Mouse (Mus musculus) adrenal gland, postnatal 36 days (tissue): ENCODE data around the gene Purb. TPM values are rescaled to one million over a fixed set of nuclear protein-coding genes. Genes with fewer than 3 reads are reported as not detected.
A peak's percentile ranks its signal among the peaks of the same experiment; 100 is the strongest.
"Not testable (repeated sequence)": the region's sequence is repeated elsewhere in the genome, so short reads cannot be mapped to it uniquely, and the experiment has no call there.

Source experiments
- DNase-seq, 2 experiments: peaks; one replicate each; pipeline ENCODE4 v3.0.0; 2021; ENCODE audit warnings: mixed read lengths in 1 of 2
- microRNA-seq: library from miRNA; unstranded; fragments of <30 nt; microRNA quantifications from one replicate; pipeline ENCODE4 v1.2.0, GENCODE M21; 2021
- total RNA-seq, 2 experiments: library from RNA; stranded (reverse); gene quantifications; 2 replicates each; pipeline ENCODE4 v1.2.3; 2021

The Purb gene
- total RNA-seq, 2 experiments from 2014 or later, result 72.5 to 82.2 TPM

DNA sequence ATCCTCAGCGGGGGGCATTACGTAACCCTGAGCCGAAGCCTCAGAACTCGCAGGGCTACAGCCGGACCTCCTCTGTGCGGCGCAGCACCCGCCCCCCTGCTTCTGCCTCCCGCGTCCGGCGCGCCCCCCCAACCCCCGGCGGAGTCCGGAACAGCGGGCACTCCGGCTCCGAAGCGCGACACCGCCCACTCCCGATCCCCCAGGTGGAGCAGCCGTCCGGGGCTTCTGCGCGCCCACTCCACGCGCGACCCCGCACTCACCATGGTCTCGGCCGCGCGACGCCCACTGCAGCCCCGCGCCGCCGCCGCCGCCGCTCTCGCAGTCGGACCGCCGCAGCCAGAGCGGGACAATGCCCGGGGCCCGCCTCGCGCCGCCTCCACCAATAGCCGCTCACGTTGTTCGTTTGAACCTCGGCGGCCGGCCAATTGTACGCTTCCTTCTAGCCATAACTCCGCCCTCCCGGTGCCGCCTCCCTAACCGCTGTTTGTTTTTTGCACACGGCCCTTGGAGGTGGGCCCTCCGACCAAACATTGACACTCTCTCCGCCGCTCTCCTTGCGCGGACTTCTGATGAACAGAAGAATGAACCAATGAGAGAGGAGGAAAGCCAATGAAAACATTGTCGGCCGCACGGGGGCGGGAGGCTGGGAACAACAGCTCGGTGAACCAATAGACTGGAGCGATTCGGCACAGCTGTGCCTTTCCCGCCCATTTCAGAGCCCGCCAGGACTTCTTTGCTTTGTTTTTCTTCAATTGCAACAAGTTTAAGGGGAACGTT lies 31.5 kb downstream of the Purb start, which contains the start of gene H2afv:
TSS of gene H2afv (minus strand) at position 367 of the 777 bp plus-strand sequence.
- peak; percentile 99 to 100 for DNase-seq

DNA sequence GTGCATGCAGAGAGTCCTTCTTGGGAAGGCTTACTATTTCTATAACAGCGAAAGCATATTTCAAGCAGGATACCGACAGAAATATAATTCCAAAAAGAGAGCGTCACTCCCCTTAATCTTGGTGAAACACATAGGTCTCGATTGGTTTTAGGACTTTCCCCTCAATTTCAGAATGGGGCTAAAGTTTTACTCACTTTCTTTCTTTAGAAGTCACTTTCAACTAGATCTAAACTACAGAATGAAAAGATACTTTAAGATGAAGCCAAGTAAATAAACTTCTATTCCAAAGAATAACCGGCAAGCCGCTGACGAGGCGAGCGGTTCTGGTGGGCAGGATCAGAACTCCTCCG lies 32.0 kb downstream of the Purb start:
- no peak for DNase-seq

DNA sequence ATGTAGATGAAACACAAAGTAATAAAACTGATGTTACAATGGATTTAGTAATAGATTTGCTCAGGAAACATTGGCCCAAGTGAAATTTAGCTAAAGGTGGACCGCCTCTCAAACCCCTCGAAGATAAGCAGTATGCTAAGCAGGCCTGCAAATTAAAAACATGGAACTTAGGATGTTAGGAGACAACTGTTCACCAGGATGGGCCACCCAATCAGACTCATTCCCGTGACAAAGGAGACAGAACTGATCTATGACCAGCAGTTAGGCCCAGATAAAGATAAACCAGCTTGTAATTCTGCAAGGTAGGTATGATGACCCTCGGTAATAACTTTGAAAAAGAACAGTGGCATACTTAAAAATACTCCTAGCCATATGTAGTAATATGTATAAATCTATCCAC lies 32.6 kb downstream of the Purb start:
- DNase-seq, result no peak

DNA sequence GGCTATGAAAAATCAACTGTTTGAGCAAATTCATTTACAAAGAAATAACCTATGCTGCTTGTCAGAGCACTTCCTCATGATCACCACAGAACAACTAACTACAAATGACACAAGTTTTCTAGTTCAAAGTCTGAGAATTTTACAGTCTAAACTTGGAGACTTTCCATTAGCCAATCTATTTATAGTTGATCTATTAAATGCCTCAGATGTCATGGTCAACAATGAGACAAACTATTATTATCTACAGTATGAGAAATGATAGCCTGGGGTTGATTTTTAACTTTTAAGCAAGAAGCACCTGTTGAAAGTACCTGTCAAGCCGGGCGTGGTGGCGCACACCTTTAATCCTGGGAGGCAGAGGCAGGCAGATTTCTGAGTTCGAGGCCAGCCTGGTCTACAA lies 33.2 kb downstream of the Purb start:
- no peak for DNase-seq

DNA sequence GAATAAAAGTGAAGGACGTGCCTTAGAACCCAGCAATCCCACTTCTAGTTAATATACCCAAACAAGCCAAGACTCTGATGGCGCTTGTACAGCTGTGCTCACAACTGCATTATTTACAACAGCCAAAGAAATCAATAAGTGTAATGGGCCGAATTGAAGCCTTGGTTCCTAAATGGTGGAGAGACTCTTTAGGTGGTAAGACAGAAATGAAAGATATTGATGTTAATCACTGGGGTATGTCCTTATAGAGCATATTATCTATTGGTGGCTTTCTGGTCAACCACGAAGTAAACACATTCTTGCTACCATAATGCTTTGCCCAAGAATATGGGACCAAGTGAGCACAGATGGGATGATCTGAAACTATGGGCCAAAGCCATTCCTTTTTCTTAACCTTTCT lies 35.5 kb downstream of the Purb start:
- DNase-seq, result no peak

DNA sequence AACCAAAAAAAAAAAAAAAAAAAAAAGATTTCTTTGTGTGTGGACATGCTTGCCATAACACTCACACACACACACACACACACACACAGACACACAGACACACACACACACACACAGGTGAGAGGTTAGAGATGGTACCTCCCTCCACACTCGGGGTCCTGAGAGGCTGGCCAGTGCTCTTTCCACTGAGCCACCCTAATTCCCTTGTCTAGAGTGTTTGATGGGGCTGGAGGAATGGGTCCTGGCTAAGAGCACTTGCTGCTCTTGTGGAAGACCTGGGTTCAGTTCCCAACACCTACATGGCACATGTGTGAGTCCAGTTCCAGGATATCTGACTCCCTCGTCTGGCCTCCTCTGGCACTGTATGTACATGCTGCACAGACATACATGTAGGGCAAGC lies 38.0 kb downstream of the Purb start:
- DNase-seq, result no peak

DNA sequence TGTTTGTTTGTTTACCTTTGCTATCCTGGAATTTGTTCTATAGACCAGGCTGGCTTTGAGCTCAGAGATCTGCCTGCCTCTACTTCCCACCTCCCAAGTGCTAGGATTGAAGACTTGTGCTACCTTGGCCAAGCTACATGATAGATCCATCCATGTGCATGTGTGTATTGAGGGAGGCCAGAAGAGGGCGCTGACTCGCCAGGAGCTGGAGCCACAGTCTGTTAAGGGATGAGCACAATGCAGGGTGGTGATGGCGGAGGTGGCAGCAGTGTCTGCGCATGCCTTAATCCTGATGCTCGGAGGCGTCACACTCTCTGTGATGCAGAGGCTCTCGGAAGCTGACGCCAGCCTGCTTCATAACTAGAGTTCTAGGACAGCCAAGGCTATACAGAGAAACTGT lies 39.3 kb downstream of the Purb start:
- peak; percentile 73 to 83 for DNase-seq

DNA sequence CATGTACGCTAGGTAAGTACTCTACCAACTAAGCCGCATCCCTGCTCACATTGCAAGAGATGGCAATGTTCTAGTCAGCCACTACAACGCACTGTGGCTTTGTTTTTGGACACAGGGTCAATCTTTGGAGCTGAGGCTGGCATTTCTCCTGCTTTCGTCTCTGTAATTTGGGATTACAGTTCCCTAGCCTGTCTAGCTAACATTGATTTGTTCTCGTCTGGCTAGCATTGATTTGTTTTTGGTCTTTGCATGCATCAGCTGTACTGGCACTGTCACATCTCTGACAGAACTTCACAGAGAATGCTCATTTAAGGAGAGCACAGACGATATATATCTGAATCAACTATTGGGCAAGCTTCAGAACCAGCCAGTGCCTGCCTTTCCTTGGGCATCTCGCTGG lies 45.5 kb downstream of the Purb start:
- no peak for DNase-seq

DNA sequence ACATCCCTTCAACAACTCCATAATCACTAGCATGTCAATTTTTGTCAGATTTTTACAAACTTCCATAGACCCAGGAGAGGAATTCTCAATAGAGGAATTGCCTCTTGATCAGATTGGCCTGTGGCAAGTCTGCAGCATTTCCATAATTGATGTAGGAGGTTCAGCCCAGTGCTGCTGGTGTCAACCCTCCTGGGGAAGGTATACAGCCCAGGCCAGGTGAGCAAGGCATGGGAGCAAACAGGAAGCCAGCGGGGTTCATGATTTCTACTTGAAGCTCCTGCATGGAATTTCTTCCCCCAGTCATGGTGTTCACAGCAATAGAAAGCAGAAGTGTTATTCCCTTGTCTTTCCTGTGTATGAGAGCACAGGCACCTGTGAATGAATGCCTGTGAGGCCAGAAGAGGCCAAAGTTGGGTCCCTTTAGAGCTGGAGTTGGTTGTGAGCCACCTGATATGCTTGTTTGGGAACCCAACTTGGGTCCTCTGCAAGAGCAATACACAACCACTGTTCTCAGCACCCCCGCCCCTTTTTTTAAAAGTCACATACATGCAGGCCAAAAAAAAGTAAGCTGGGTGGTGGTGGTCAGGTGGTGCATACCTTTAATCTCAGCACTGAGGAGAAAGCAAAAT lies 54.9 kb downstream of the Purb start:
- DNase-seq, result no peak

DNA sequence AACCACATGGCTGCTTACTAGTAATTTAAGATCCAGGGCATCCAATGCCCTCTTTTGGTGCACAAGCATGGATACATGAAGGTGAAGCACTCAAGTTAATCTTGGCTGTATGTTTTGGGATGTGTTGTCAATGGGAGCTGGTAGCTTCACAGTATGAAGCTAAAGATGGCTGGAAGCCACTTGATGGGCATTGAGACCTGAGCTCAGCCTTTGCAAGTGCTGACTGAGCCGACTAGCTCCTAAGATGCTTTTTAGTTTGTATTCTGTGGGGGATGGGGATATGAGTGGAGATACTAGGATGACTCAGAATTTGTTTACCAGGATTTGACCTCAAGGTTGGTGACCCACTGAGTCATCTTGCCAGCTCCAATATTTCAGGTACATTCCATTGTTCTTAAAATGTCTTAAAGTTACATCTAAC lies 55.4 kb downstream of the Purb start:
- no peak for DNase-seq

DNA sequence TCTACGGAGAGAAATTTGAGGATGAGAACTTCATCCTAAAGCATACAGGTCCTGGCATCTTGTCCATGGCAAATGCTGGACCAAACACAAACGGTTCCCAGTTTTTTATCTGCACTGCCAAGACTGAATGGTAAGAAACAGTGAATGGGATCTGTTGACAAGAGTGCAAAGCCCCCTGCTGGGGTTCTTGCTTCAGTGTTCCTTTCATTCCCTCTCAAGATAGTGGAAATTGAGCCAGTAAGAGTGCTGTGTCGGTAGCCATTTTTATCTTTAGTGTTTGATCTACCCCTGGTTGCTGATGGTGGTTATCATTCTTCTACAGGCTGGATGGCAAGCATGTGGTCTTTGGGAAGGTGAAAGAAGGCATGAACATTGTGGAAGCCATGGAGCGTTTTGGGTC lies 56.6 kb downstream of the Purb start:
- not testable (repeated sequence) for DNase-seq

DNA sequence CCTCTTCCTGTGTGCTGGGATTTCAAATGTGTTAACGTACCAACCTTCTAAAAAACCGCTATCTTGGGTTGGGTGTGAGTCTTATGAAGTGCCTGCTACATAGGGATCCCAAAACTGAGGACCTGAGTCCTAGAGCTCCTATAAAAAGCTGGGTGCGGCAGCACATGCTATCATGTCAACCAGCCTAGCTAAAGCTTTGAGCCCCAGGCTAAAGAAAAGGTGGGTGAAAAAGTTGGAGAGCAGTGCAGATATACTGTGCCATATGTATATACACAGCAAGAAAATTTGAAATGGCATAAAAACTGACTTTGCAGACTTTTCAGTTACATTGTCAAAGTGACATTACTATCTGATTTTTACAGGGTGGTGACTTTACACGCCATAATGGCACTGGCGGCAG lies 57.0 kb downstream of the Purb start:
- no peak for DNase-seq

Small RNA genes within 50 kb of the gene (microRNA-seq; reads per million reads assigned to microRNA genes)
- gene Gm22123, result not detected

Other genes with a start within 250 kb of the Purb start
- gene Npc1l1, start 245.8 kb downstream of the Purb start, total RNA-seq, result under 1 TPM; 0.07 TPM
- 10 to 100 TPM; 55.5 to 59.4 TPM for gene Ddx56, start 208.1 kb downstream of the Purb start, total RNA-seq
- gene Tmed4, start 201.0 kb downstream of the Purb start, total RNA-seq, result 100 to 1,000 TPM; 105 to 114 TPM
- 100 to 1,000 TPM; 515 to 618 TPM for gene Ogdh, start 184.3 kb downstream of the Purb start, total RNA-seq
- 10 to 100 TPM; 49.1 to 51.0 TPM for gene Zmiz2, start 86.8 kb downstream of the Purb start, total RNA-seq
- 1,000 to 10,000 TPM; 1,935 TPM for gene Ppia, start 60.5 kb downstream of the Purb start, total RNA-seq
- gene H2afv, start 31.5 kb downstream of the Purb start, total RNA-seq, result 10 to 100 TPM; 64.9 to 68.8 TPM
- gene Myo1g, start 45.0 kb upstream of the Purb start, total RNA-seq, result 1 to 10 TPM; 2.0 to 2.3 TPM
- gene Ccm2, start 71.0 kb upstream of the Purb start, total RNA-seq, result 10 to 100 TPM; 32.0 to 45.7 TPM
- 1 to 10 TPM; 1.0 to 1.6 TPM for gene Nacad, start 130.1 kb upstream of the Purb start, total RNA-seq
- 10 to 100 TPM; 61.7 to 64.5 TPM for gene Tbrg4, start 150.2 kb upstream of the Purb start, total RNA-seq
- not detected for gene Wap, start 162.7 kb upstream of the Purb start, total RNA-seq
- 10 to 100 TPM; 14.6 to 20.1 TPM for gene Ramp3, start 182.6 kb upstream of the Purb start, total RNA-seq